Mouse (Mus musculus): Measurements from ENCODE around the gene Cd48. TPM values are rescaled to one million over a fixed set of nuclear protein-coding genes. Genes with fewer than 3 reads are reported as not detected.

Cd48 gene
- polyA plus RNA-seq, 1 experiment, result 5.6 TPM

- Histone ChIP-seq H3K27ac (ENCODE audit: insufficient read depth, low read depth, low read length) (no peak overlapping the region), H3K4me3 (ENCODE audit: low read depth, low read length) (no peak overlapping the region), H3K27me3 (ENCODE audit: control insufficient read depth, insufficient read depth, low read length) (no peaks in the 10 kb centered on the region), H3K4me1 (ENCODE audit: control insufficient read depth, insufficient read depth, insufficient read length, low read length) (no peaks in the 10 kb centered on the region), H3K36me3 (ENCODE audit: control insufficient read depth, insufficient read depth, low read length) (no peaks in the 10 kb centered on the region)
- WGBS, result 74% methylated on average over 6 of the region's 6 CpGs
- TF ChIP-seq POLR2A (IDR thresholded peaks at IDR 0.05; ENCODE audit: low read depth, low read length) (no peak), CTCF (IDR thresholded peaks at IDR 0.05; ENCODE audit: extremely low read depth, insufficient read length, insufficient replicate concordance, low read depth, low read length) (no peak)
Measured at GRCm38 (mm10) chr1:171734898-171735297, 53.1 kb downstream of the Cd48 start.

GRCm38 (mm10) chr1:171748127-171748969, 66.5 kb downstream of the Cd48 start:
- Histone ChIP-seq H3K4me1 (ENCODE audit: control insufficient read depth, insufficient read depth, insufficient read length, low read length) (no peaks in the 10 kb centered on the region), H3K27me3 (ENCODE audit: control insufficient read depth, insufficient read depth, low read length) (no peaks in the 10 kb centered on the region), H3K4me3 (ENCODE audit: low read depth, low read length) (no peak overlapping the region), H3K27ac (ENCODE audit: insufficient read depth, low read depth, low read length) (no peak overlapping the region), H3K36me3 (ENCODE audit: control insufficient read depth, insufficient read depth, low read length) (no peaks in the 10 kb centered on the region)
- 74% methylated on average over 3 of the region's 3 CpGs for WGBS
- TF ChIP-seq POLR2A (IDR thresholded peaks at IDR 0.05; ENCODE audit: low read depth, low read length), result no peak
- TF ChIP-seq CTCF (IDR thresholded peaks at IDR 0.05; ENCODE audit: extremely low read depth, insufficient read length, insufficient replicate concordance, low read depth, low read length), result no peak

Other genes starting within 250 kb of the Cd48 start
- gene F11r, start 244.5 kb upstream of the Cd48 start, polyA plus RNA-seq (2012; rRNA removed), result 49.7 and 142 TPM in 2 replicates
- gene Alyref2, start 178.5 kb upstream of the Cd48 start, polyA plus RNA-seq (2012; rRNA removed), result 3.6 and 5.0 TPM in 2 replicates
- gene Itln1, start 146.7 kb upstream of the Cd48 start, polyA plus RNA-seq (2012; rRNA removed), result 566 and 2,950 TPM in 2 replicates
- gene Cd244a, start 122.8 kb upstream of the Cd48 start, polyA plus RNA-seq (2012; rRNA removed), result 1.2 and 2.0 TPM in 2 replicates
- 0.85 and 1.5 TPM in 2 replicates for gene Ly9, start 74.6 kb upstream of the Cd48 start, polyA plus RNA-seq (2012; rRNA removed)
- 1.2 and 1.6 TPM in 2 replicates for gene Slamf7, start 29.0 kb upstream of the Cd48 start, polyA plus RNA-seq (2012; rRNA removed)
- 0.06 and 0.24 TPM in 2 replicates for gene Slamf1, start 85.1 kb downstream of the Cd48 start, polyA plus RNA-seq (2012; rRNA removed)
- gene Cd84, start 157.7 kb downstream of the Cd48 start, polyA plus RNA-seq (2012; rRNA removed), result 0.55 and 0.63 TPM in 2 replicates
- gene Gm10521, start 213.7 kb downstream of the Cd48 start, polyA plus RNA-seq (2012; rRNA removed), result 0.09 and 0.29 TPM in 2 replicates
- gene Slamf6, start 235.5 kb downstream of the Cd48 start, polyA plus RNA-seq (2012; rRNA removed), result 0.37 and 0.90 TPM in 2 replicates

Measured in small intestine, adult 2 months (tissue).